Mouse (Mus musculus) fibroblast of lung, adult 2 months (primary cell): ENCODE data around the gene Ell3.
"Not testable (repeated sequence)": the region's sequence is repeated elsewhere in the genome, so short reads cannot be mapped to it uniquely, and the experiment has no call there.

Experiments used
- DNase-seq: peaks from one replicate; pipeline ENCODE4 v3.0.0-alpha.2; 2011; ENCODE audit warnings: low read depth

The Ell3 gene

GRCm38 (mm10) chr2:121444178-121444577 is at the start of gene Ell3:
TSS of gene Ell3 (minus strand) at chr2:121444278.
- DNase-seq, result no peak

GRCm38 (mm10) chr2:121484403-121484802 is 40.3 kb upstream of the Ell3 start:
- DNase-seq, result not testable (repeated sequence)

GRCm38 (mm10) chr2:121483576-121483975 is 39.5 kb upstream of the Ell3 start:
- no peak for DNase-seq

GRCm38 (mm10) chr2:121480916-121481315 is 36.8 kb upstream of the Ell3 start:
- DNase-seq, result not testable (repeated sequence)

GRCm38 (mm10) chr2:121480498-121480897 is 36.4 kb upstream of the Ell3 start:
- no peak for DNase-seq

- no peak for DNase-seq
These were observed 33.6 kb upstream of the Ell3 start for GRCm38 (mm10) chr2:121477491-121478266.

GRCm38 (mm10) chr2:121475306-121475705 is 31.2 kb upstream of the Ell3 start:
- DNase-seq, result not testable (repeated sequence)

GRCm38 (mm10) chr2:121474180-121474535 is 30.1 kb upstream of the Ell3 start:
- DNase-seq, result no peak

GRCm38 (mm10) chr2:121473301-121474179 is 29.5 kb upstream of the Ell3 start, which contains the start of gene Mfap1b:
TSS of gene Mfap1b (minus strand) at chr2:121474067.
- peak; percentile 77 for DNase-seq

GRCm38 (mm10) chr2:121472783-121473182 is 28.7 kb upstream of the Ell3 start:
- DNase-seq, result not testable (repeated sequence)

- not testable (repeated sequence) for DNase-seq
These were observed 24.9 kb upstream of the Ell3 start for GRCm38 (mm10) chr2:121468982-121469381.

- DNase-seq, result no peak
These were observed 16.0 kb upstream of the Ell3 start for GRCm38 (mm10) chr2:121460071-121460470.

- DNase-seq, result peak; percentile 53
These were observed 12.9 kb upstream of the Ell3 start, which contains the start of gene Serinc4 for GRCm38 (mm10) chr2:121456692-121457642. TSS of gene Serinc4 (minus strand) at chr2:121456781.

GRCm38 (mm10) chr2:121455534-121455933 is 11.5 kb upstream of the Ell3 start:
- DNase-seq, result no peak

- DNase-seq, result no peak
These were observed 9.8 kb upstream of the Ell3 start for GRCm38 (mm10) chr2:121453917-121454316.

GRCm38 (mm10) chr2:121452990-121453389 is 8.9 kb upstream of the Ell3 start, which contains the start of gene Hypk:
TSS of gene Hypk (plus strand) at chr2:121453290.
- no peak for DNase-seq

- no peak for DNase-seq
These were observed 8.3 kb upstream of the Ell3 start for GRCm38 (mm10) chr2:121452361-121452760.

GRCm38 (mm10) chr2:121450093-121450492 is 6.0 kb upstream of the Ell3 start:
- DNase-seq, result no peak

GRCm38 (mm10) chr2:121449545-121450011 is 5.5 kb upstream of the Ell3 start:
- DNase-seq, result no peak

GRCm38 (mm10) chr2:121448739-121449535 is 4.9 kb upstream of the Ell3 start, which contains the start of gene Serf2:
TSS of gene Serf2 (plus strand) at chr2:121449195.
- peak; percentile 96 for DNase-seq
